Comparison of ENCODE assay signal across 20 mouse cellular contexts in genomic region chr10:77192745-77193144, GRCm38 (mm10). TPM values are rescaled to one million over a fixed set of nuclear protein-coding genes. Genes with fewer than 3 reads are reported as not detected.
DNase-seq lines count a peak whose midpoint lies in the region; ATAC-seq and TF ChIP-seq lines count a peak whose summit lies in the region.
"Had no signal": no experiment of that assay in that cellular context is flagged by ENCODE, and none has a peak within 500 bp of the region (broad histone marks: within the 10 kb centered on the region; RNA-seq: fewer than 3 reads in every experiment).

No protein-coding gene starts in this region.

- intact Hi-C loops in left cerebral cortex, adult 2 months (cut with DNase I): no loop called here

- H3K27me3 ChIP-seq in hindbrain, embryonic 16.5 days (replicated peaks; ENCODE audit: control insufficient read depth, insufficient read depth, low read length): no peaks in the 10 kb centered on the region; the same call in 1 of the 2 replicates
- no peaks in the 10 kb centered on the region for H3K27me3 ChIP-seq in hindbrain, embryonic 14.5 days (ENCODE audit: control insufficient read depth, insufficient read depth, low read length)
- H3K27me3 ChIP-seq in E14TG2a.4 (ENCODE audit: insufficient read depth, low read length): no peaks in the 10 kb centered on the region
- H3K27me3 ChIP-seq in embryonic facial prominence, embryonic 10.5 days (replicated peaks; ENCODE audit: low read depth, poor library complexity, severe bottlenecking): no peaks in the 10 kb centered on the region
- H3K27me3 ChIP-seq: embryonic facial prominence, embryonic 12.5 days; forebrain, embryonic 12.5 days; heart, embryonic 12.5 days had no signal

- no peak for TF ChIP-seq CTCF in E14TG2a.4 (conservative IDR thresholded peaks at IDR 0.05; ENCODE audit: low read length)
- TF ChIP-seq CTCF in left cerebral cortex, adult 2 months (IDR thresholded peaks at IDR 0.05): no peak

- WGBS in hindbrain, embryonic 16.5 days: 65% methylated on average over 17 of the region's 17 CpGs
- 60% methylated on average over 17 of the region's 17 CpGs for WGBS in hindbrain, embryonic 14.5 days
- 79% methylated on average over 17 of the region's 17 CpGs for WGBS in embryonic facial prominence, embryonic 10.5 days

- H3K27ac ChIP-seq in hindbrain, embryonic 16.5 days (ENCODE audit: low read depth, low read length): no peak overlapping the region
- H3K27ac ChIP-seq in hindbrain, embryonic 14.5 days: no peak overlapping the region
- H3K27ac ChIP-seq in ES-E14 (ENCODE audit: insufficient read depth, low read depth, low read length, poor library complexity, severe bottlenecking): peak overlapping the region; percentile 99
- H3K27ac ChIP-seq in embryonic facial prominence, embryonic 10.5 days (replicated peaks): 0 out of 2 replicates have a peak overlapping the region, but pooled peaks have one; percentile 25
- no peak overlapping the region for H3K27ac ChIP-seq in left cerebral cortex, adult 2 months
- H3K27ac ChIP-seq: embryonic facial prominence, embryonic 12.5 days; forebrain, embryonic 12.5 days had no signal

- DNase-seq in hindbrain, embryonic 14.5 days (ENCODE audit: low spot score): no peak
- no peak for DNase-seq in ES-E14 (ENCODE audit: low read depth, low spot score)
- no peak for DNase-seq in embryonic facial prominence, embryonic 10.5 days (ENCODE audit: low spot score)
- no peak for DNase-seq in left cerebral cortex, adult 2 months (ENCODE audit: extremely low spot score in 1 of 2, low spot score in 2 of 2)
- no peak for DNase-seq in gastrocnemius, postnatal 4 days (ENCODE audit: low spot score in 2 of 2)
- DNase-seq: adrenal gland, adult 2 months; adrenal gland, postnatal 36 days; cerebellum, adult 11 months; cerebellum, adult 8-10 months; cerebellum, postnatal 14 days; embryo, embryonic 11 days; gastrocnemius, postnatal 14 days; heart, postnatal 36 days had no signal

- no peak for ATAC-seq in hindbrain, embryonic 16.5 days
- ATAC-seq in hindbrain, embryonic 14.5 days (ENCODE audit: low FRiP score): no peak
- ATAC-seq: forebrain, embryonic 16.5 days; intestine, embryonic 16.5 days had no signal

- no peaks in the 10 kb centered on the region for H3K9me3 ChIP-seq in hindbrain, embryonic 16.5 days (ENCODE audit: control insufficient read depth, low read length)
- H3K9me3 ChIP-seq in hindbrain, embryonic 14.5 days (ENCODE audit: control insufficient read depth, low read length): no peaks in the 10 kb centered on the region
- H3K9me3 ChIP-seq in E14TG2a.4 (ENCODE audit: low read length) (no peaks in the 10 kb centered on the region), ES-E14 (ENCODE audit: control insufficient read depth, insufficient read depth, low read depth, low read length) (no peaks in the 10 kb centered on the region)
- H3K9me3 ChIP-seq in embryonic facial prominence, embryonic 10.5 days: no peaks in the 10 kb centered on the region
- H3K9me3 ChIP-seq: embryonic facial prominence, embryonic 12.5 days; forebrain, embryonic 12.5 days had no signal

- in situ Hi-C loops in ES-E14 (cut with MboI; ENCODE audit: low sequenced_read_pairs in 2 of 2, unreplicated experiment in 2 of 2): no loop called here

- no peaks in the 10 kb centered on the region for H3K36me3 ChIP-seq in hindbrain, embryonic 16.5 days (ENCODE audit: control insufficient read depth, insufficient read depth, low read length)
- no peaks in the 10 kb centered on the region for H3K36me3 ChIP-seq in hindbrain, embryonic 14.5 days (replicated peaks; ENCODE audit: control insufficient read depth, insufficient read depth)
- H3K36me3 ChIP-seq in E14TG2a.4 (ENCODE audit: insufficient read depth, low read length) (no peaks in the 10 kb centered on the region), ES-E14 (ENCODE audit: control insufficient read depth, insufficient read depth, low read length, poor library complexity, severe bottlenecking) (no peaks in the 10 kb centered on the region)
- H3K36me3 ChIP-seq in embryonic facial prominence, embryonic 10.5 days (replicated peaks): no peaks in the 10 kb centered on the region
- H3K36me3 ChIP-seq: embryonic facial prominence, embryonic 12.5 days; forebrain, embryonic 12.5 days; heart, embryonic 12.5 days had no signal

- no peak overlapping the region for H3K9ac ChIP-seq in hindbrain, embryonic 16.5 days (ENCODE audit: low read depth, low read length)
- no peak overlapping the region for H3K9ac ChIP-seq in hindbrain, embryonic 14.5 days
- peak overlapping the region; percentile 34 for H3K9ac ChIP-seq in ES-E14 (ENCODE audit: insufficient read depth, low read depth, low read length, poor library complexity, severe bottlenecking)
- H3K9ac ChIP-seq: embryonic facial prominence, embryonic 12.5 days; forebrain, embryonic 12.5 days; heart, embryonic 12.5 days had no signal

- H3K4me1 ChIP-seq in hindbrain, embryonic 16.5 days (ENCODE audit: control insufficient read depth, insufficient read depth, low read depth, low read length): peaks cover 7% of the 10 kb centered on the region
- H3K4me1 ChIP-seq in hindbrain, embryonic 14.5 days (replicated peaks; ENCODE audit: control insufficient read depth, insufficient read depth, low read length): peaks cover 13% of the 10 kb centered on the region
- H3K4me1 ChIP-seq in E14TG2a.4 (replicated peaks; ENCODE audit: low read depth, low read length): peaks cover 94% of the 10 kb centered on the region
- H3K4me1 ChIP-seq in ES-E14 (ENCODE audit: control insufficient read depth in 2 of 2, insufficient read depth in 2 of 2, low read length in 2 of 2, poor library complexity in 1 of 2): peaks cover 27 to 46% of the 10 kb centered on the region in 2 experiments
- H3K4me1 ChIP-seq in embryonic facial prominence, embryonic 10.5 days: peaks cover 83% of the 10 kb centered on the region

- no peak overlapping the region for H3K4me3 ChIP-seq in hindbrain, embryonic 16.5 days (ENCODE audit: low read length)
- H3K4me3 ChIP-seq in hindbrain, embryonic 14.5 days (replicated peaks; ENCODE audit: low read length): no peak overlapping the region
- H3K4me3 ChIP-seq in E14TG2a.4 (replicated peaks; ENCODE audit: low read length) (peak overlapping the region; percentile 55), ES-E14 (ENCODE audit: insufficient read depth in 1 of 2, low read depth in 1 of 2, low read length in 2 of 2, poor library complexity in 1 of 2, severe bottlenecking in 1 of 2) (peak overlapping the region in 1 of 2 experiments; percentile 0; a peak in 1 of 4 replicates)
- no peak overlapping the region for H3K4me3 ChIP-seq in embryonic facial prominence, embryonic 10.5 days
- no peak overlapping the region for H3K4me3 ChIP-seq in left cerebral cortex, adult 2 months
- H3K4me3 ChIP-seq: embryonic facial prominence, embryonic 12.5 days; forebrain, embryonic 12.5 days; heart, embryonic 12.5 days had no signal

- peak overlapping the region; percentile 6; the same call in 1 of the 2 replicates for H3K4me2 ChIP-seq in hindbrain, embryonic 16.5 days (ENCODE audit: low read length)
- no peak overlapping the region for H3K4me2 ChIP-seq in hindbrain, embryonic 14.5 days (replicated peaks)
- H3K4me2 ChIP-seq: embryonic facial prominence, embryonic 12.5 days; forebrain, embryonic 12.5 days; heart, embryonic 12.5 days had no signal

TF ChIP-seq in ES-E14, 5 proteins besides CTCF, POLR2A, EP300 and RAD21:
- TF ChIP-seq ZNF384 (IDR thresholded peaks at IDR 0.05; ENCODE audit: low read depth, low read length) (no peak), CHD2 (IDR thresholded peaks at IDR 0.05; ENCODE audit: low read depth, low read length) (no peak), MAFK (IDR thresholded peaks at IDR 0.05; ENCODE audit: insufficient read depth, low read depth, low read length) (no peak), HCFC1 (IDR thresholded peaks at IDR 0.05; ENCODE audit: borderline replicate concordance, insufficient read depth, low read length) (no peak), ZC3H11A (IDR thresholded peaks at IDR 0.05; ENCODE audit: borderline replicate concordance, low read depth, low read length) (no peak)

RNA-seq across cellular contexts. Expression of gene Col18a1, which starts 26.4 kb away (rescaled TPM):
- polyA plus RNA-seq in hindbrain, embryonic 16.5 days (2015; fragmentation: Nextera tagmentation; extraction: Ambion mirVana): 26.4 and 41.9 TPM in 2 replicates
- 38.6 and 51.2 TPM in 2 replicates for polyA plus RNA-seq in hindbrain, embryonic 14.5 days (2014; fragmentation: Nextera tagmentation; extraction: Ambion mirVana)
- total RNA-seq in ES-E14 (2012; rRNA removed): 414 and 791 TPM in 2 replicates
- polyA plus RNA-seq in embryonic facial prominence, embryonic 10.5 days (2016; fragmentation: Nextera tagmentation; extraction: Ambion mirVana): 184 and 201 TPM in 2 replicates
- 1 to 10 TPM; 3.6 to 3.8 TPM for total RNA-seq in left cerebral cortex, adult 2 months (2021)
- total RNA-seq in gastrocnemius, postnatal 4 days (2021): 10 to 100 TPM; 93.9 to 94.1 TPM

Comparison
In these comparisons a context has a peak if more than half of its experiments do, and no peak if none do; other contexts are left out.
1. H3K27ac ChIP-seq: peak in ES-E14 (single experiment) and embryonic facial prominence, embryonic 10.5 days (single experiment); none in hindbrain, embryonic 16.5 days (single experiment), hindbrain, embryonic 14.5 days (single experiment) and left cerebral cortex, adult 2 months (single experiment).
2. RNA of gene Col18a1, which starts 26.4 kb away (total RNA-seq): 414 to 791 TPM in ES-E14 and 93.9 to 94.1 TPM in gastrocnemius, postnatal 4 days; 3.6 to 3.8 TPM in left cerebral cortex, adult 2 months; every median in the first group is over 10 times any median in the second.